Mouse (Mus musculus) G1E (cell line): Measurements from ENCODE around the gene Pgm5.

Source experiments
- CTCF ChIP-seq: IDR thresholded peaks from 2 replicates; pipeline ENCODE4 v1.5.1; 2012; ENCODE audit warnings: low read depth, low read length, inconsistent platforms, mixed read lengths
- GATA1 ChIP-seq: IDR thresholded peaks from 2 replicates; pipeline ENCODE4 v1.6.1; 2012; ENCODE audit warnings: borderline replicate concordance, low read length, inconsistent platforms, mixed read lengths
- GATA2 ChIP-seq: IDR thresholded peaks from 2 replicates; pipeline ENCODE4 v1.6.1; 2012; ENCODE audit warnings: low read depth, low read length, inconsistent platforms, borderline replicate concordance
- POLR2AphosphoS5 ChIP-seq: IDR thresholded peaks from 2 replicates; pipeline ENCODE4 v1.6.1; 2012; ENCODE audit warnings: low read depth, low read length, inconsistent platforms; ENCODE audit not compliant: insufficient replicate concordance
- TAL1 ChIP-seq: conservative IDR thresholded peaks from 2 replicates; pipeline ENCODE4 v1.6.1; 2012; ENCODE audit warnings: low read depth, low read length, inconsistent platforms, mixed read lengths

GRCm38 (mm10) chr19:24815661-24816221 lies 45.9 kb downstream of the Pgm5 start:
- TF ChIP-seq CTCF = no peak
- no peak for TF ChIP-seq GATA1
- TF ChIP-seq TAL1 = no peak
- no peak for TF ChIP-seq GATA2
- TF ChIP-seq POLR2AphosphoS5 = no peak
